Mouse (Mus musculus): Measurements from ENCODE around the gene Olfr57. TPM values are rescaled to one million over a fixed set of nuclear protein-coding genes. Genes with fewer than 3 reads are reported as not detected.

Olfr57 gene
- polyA plus RNA-seq (2014; fragmentation: Illumina TruSeq; extraction: RNeasy Lipid Tissue Mini Kit (QIAGEN cat#74804); ENCODE audit: insufficient read depth, low read depth, low replicate concordance) = not detected

GRCm38 (mm10) chr10:79028441-79028840 is at the start of gene Olfr57:
TSS of gene Olfr57 (plus strand) at chr10:79028741.

GRCm38 (mm10) chr10:78980750-78981149 is 47.8 kb upstream of the Olfr57 start, which contains the start of gene Olfr1352:
TSS of gene Olfr1352 (plus strand) at chr10:78981050.

GRCm38 (mm10) chr10:79012172-79012571 is 16.4 kb upstream of the Olfr57 start, which contains the start of gene Olfr1351:
TSS of gene Olfr1351 (plus strand) at chr10:79012472.

Other genes starting within 250 kb of the Olfr57 start
- 0.25 TPM for gene Slc1a6, start 248.2 kb upstream of the Olfr57 start, polyA plus RNA-seq (2014; fragmentation: Illumina TruSeq; extraction: RNeasy Lipid Tissue Mini Kit (QIAGEN cat#74804); ENCODE audit: insufficient read depth, low read depth, low replicate concordance)
- not detected for gene Olfr1356, start 176.6 kb upstream of the Olfr57 start, polyA plus RNA-seq (2014; fragmentation: Illumina TruSeq; extraction: RNeasy Lipid Tissue Mini Kit (QIAGEN cat#74804); ENCODE audit: insufficient read depth, low read depth, low replicate concordance)
- not detected for gene Olfr1355, start 153.2 kb upstream of the Olfr57 start, polyA plus RNA-seq (2014; fragmentation: Illumina TruSeq; extraction: RNeasy Lipid Tissue Mini Kit (QIAGEN cat#74804); ENCODE audit: insufficient read depth, low read depth, low replicate concordance)
- not detected for gene Olfr1354, start 115.6 kb upstream of the Olfr57 start, polyA plus RNA-seq (2014; fragmentation: Illumina TruSeq; extraction: RNeasy Lipid Tissue Mini Kit (QIAGEN cat#74804); ENCODE audit: insufficient read depth, low read depth, low replicate concordance)
- not detected for gene Olfr8, start 78.1 kb upstream of the Olfr57 start, polyA plus RNA-seq (2014; fragmentation: Illumina TruSeq; extraction: RNeasy Lipid Tissue Mini Kit (QIAGEN cat#74804); ENCODE audit: insufficient read depth, low read depth, low replicate concordance)
- not detected for gene Olfr1353, start 65.4 kb upstream of the Olfr57 start, polyA plus RNA-seq (2014; fragmentation: Illumina TruSeq; extraction: RNeasy Lipid Tissue Mini Kit (QIAGEN cat#74804); ENCODE audit: insufficient read depth, low read depth, low replicate concordance)
- gene Olfr1352, start 47.7 kb upstream of the Olfr57 start, polyA plus RNA-seq (2014; fragmentation: Illumina TruSeq; extraction: RNeasy Lipid Tissue Mini Kit (QIAGEN cat#74804); ENCODE audit: insufficient read depth, low read depth, low replicate concordance) = not detected
- gene Olfr1351, start 16.3 kb upstream of the Olfr57 start, polyA plus RNA-seq (2014; fragmentation: Illumina TruSeq; extraction: RNeasy Lipid Tissue Mini Kit (QIAGEN cat#74804); ENCODE audit: insufficient read depth, low read depth, low replicate concordance) = not detected
- 8.4 TPM for gene 2610008E11Rik, start 68.9 kb downstream of the Olfr57 start, polyA plus RNA-seq (2014; fragmentation: Illumina TruSeq; extraction: RNeasy Lipid Tissue Mini Kit (QIAGEN cat#74804); ENCODE audit: insufficient read depth, low read depth, low replicate concordance)
- not detected for gene Vmn2r80, start 120.0 kb downstream of the Olfr57 start, polyA plus RNA-seq (2014; fragmentation: Illumina TruSeq; extraction: RNeasy Lipid Tissue Mini Kit (QIAGEN cat#74804); ENCODE audit: insufficient read depth, low read depth, low replicate concordance)
- gene Vmn2r81, start 219.0 kb downstream of the Olfr57 start, polyA plus RNA-seq (2014; fragmentation: Illumina TruSeq; extraction: RNeasy Lipid Tissue Mini Kit (QIAGEN cat#74804); ENCODE audit: insufficient read depth, low read depth, low replicate concordance) = not detected